Mouse (Mus musculus): ENCODE measurements around the gene Gm13287. TPM values are rescaled to one million over a fixed set of nuclear protein-coding genes. Genes with fewer than 3 reads are reported as not detected.
"Not testable (repeated sequence)": the region's sequence is repeated elsewhere in the genome, so short reads cannot be mapped to it uniquely, and the experiment has no call there.

The Gm13287 gene
- polyA plus RNA-seq (2012; rRNA removed) = not detected in 2 replicates

DNA sequence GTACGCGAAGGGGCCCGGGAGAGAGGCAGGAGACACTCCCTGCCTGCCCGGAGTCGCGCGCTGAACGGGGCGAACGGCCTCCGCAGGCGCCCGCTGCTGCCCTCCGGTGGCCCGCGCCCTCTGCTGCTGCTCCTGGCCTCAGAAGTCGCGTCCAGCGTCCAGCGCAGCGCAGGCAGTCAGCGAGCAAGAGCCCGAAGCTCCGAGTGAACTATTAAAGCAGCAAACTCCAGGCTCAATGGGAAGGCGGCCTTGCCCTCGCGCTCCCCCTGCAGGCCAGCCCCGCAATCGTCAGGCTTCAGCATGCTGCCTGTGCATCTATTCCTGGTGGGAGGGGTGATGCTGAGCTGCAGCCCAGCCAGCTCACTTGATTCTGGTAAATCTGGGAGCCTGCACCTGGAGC, at the start of gene Gm13287:
TSS of gene Gm13287 (plus strand) at position 301 of the 400 bp plus-strand sequence.
- DNase-seq (ENCODE audit: low read depth) = not testable (repeated sequence)

DNA sequence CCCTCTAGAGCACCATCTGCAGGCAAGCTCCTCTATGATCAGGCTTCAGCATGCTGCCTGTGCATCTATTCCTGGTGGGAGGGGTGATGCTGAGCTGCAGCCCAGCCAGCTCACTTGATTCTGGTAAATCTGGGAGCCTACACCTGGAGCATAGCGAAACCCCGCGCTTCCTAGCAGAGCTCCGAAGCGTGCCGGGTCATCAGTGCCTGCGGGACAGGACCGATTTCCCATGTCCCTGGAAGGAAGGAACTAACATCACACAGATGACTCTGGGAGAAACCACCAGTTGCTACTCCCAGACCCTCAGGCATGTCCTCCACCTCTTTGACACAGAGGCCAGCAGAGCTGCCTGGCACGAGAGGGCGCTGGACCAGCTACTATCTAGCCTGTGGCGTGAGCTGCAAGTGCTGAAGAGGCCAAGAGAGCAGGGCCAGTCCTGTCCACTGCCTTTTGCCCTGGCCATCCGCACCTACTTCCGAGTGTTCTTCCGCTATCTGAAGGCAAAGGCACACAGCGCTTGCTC, 48.2 kb upstream of the Gm13287 start, which contains the start of gene Gm13271:
TSS of gene Gm13271 (plus strand) at position 51 of the 523 bp plus-strand sequence.
- not testable (repeated sequence) for DNase-seq (ENCODE audit: low read depth)

DNA sequence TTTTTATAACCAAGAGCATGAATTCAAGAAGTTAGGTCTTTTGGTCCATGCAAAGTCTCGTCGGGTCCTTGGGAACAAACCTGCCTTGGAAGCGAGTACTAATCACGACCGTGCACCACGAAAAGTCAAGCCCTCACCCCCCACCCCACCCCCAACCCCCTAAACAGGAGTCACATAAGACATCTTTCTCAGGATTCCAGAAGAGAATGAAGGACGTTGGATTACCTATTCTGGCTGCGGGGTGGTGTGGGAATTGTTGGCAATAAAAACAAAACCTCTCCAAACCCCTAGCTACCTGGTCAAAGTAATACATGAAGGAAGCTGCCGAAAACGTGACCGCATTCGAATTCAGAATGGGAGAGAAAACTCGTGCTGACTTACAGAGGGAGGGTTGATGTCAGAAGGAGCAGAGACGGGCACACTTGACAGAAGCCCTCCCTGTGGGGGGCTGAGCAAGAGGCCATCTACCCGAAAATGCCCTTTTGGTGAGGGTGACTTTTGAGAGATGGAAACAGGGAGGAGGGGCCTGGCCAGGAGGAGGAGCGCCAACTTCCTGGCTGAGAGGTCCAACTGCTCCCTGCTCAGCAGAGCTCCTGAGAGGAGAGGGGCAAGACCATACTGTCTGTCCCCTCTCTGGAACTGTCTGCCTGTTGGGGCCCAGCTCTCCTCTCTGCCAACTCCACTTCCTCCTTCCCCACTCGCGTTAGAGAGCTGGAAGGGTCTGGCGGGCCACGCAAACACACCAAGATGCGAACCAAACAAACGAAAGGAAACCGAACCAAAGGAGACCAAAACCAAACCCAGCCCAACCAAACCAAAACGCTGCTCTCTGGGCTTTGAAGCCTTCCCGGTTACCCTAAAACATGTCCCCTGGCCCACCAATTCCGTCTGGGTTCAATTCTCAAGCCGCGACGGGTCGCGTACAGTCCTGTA, 46.2 kb upstream of the Gm13287 start:
- not testable (repeated sequence) for DNase-seq (ENCODE audit: low read depth)

DNA sequence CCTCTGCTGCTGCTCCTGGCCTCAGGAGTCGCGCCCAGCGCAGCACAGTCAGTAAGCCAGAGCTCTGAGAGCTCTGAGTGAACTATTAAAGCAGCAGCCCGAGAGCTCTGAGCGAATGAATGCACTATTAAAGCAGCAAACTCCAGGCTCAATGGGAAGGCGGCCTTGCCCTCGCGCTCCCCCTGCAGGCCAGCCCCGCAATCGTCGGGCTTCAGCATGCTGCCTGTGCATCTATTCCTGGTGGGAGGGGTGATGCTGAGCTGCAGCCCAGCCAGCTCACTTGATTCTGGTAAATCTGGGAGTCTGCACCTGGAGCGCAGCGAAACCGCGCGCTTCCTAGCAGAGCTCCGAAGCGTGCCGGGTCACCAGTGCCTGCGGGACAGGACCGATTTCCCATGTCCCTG, 45.4 kb upstream of the Gm13287 start:
- peak; percentile 95 for DNase-seq (ENCODE audit: low read depth)
- TF ChIP-seq CTCF (IDR thresholded peaks at IDR 0.05; ENCODE audit: borderline replicate concordance, extremely low read depth, insufficient read depth, insufficient read length) = peak; percentile 67

DNA sequence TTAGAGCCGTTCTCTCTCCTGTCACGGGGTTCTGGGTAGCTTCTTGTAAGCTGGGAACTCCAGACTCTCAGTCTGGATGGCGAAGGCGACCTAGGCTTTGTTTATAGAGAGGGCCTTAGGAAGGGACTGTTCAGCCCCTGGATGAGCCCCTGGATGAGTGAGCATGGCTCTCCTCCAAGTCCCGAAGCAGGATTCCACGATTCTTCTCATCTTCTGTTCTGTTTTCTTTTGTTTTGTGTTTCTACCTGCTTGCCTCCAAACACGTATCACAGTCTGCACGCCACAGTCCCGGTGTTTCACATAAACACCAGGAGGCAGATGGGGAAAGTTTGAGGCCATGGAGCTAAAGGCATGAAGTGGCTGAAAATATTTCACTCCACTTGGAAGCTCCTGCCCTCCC, 44.3 kb upstream of the Gm13287 start:
- DNase-seq (ENCODE audit: low read depth) = not testable (repeated sequence)

DNA sequence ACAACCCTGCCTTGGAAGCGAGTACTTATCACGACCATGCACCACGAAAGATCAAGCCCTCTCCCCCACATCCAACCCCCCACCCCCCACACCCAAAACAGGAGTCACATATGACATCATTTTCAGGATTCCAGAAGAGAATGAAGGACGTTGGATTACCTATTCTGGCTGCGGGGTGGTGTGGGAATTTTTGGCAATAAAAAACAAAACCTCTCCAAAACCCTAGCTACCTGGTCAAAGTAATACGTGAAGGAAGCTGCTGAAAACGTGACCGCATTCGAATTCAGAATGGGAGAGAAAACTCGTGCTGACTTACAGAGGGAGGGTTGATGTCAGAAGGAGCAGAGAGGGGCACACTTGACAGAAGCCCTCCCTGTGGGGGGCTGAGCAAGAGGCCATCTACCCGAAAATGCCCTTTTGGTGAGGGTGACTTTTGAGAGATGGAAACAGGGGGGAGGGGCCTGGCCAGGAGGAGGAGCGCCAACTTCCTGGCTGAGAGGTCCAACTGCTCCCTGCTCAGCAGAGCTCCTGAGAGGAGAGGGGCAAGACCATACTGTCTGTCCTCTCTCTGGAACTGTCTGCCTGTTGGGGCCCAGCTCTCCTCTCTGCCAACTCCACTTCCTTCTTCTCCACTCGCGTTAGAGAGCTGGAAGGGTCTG, 43.3 kb upstream of the Gm13287 start, which contains the start of gene Gm13283:
TSS of gene Gm13283 (plus strand) at position 510 of the 659 bp plus-strand sequence.
- not testable (repeated sequence) for DNase-seq (ENCODE audit: low read depth)

DNA sequence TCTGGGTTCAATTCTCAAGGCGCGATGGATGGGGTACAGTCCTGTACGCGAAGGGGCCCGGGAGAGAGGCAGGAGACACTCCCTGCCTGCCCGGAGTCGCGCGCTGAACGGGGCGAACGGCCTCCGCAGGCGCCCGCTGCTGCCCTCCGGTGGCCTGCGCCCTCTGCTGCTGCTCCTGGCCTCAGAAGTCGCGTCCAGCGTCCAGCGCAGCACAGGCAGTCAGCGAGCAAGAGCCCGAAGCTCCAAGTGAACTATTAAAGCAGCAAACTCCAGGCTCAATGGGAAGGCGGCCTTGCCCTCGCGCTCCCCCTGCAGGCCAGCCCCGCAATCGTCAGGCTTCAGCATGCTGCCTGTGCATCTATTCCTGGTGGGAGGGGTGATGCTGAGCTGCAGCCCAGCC, 42.6 kb upstream of the Gm13287 start:
- DNase-seq (ENCODE audit: low read depth) = peak; percentile 91

DNA sequence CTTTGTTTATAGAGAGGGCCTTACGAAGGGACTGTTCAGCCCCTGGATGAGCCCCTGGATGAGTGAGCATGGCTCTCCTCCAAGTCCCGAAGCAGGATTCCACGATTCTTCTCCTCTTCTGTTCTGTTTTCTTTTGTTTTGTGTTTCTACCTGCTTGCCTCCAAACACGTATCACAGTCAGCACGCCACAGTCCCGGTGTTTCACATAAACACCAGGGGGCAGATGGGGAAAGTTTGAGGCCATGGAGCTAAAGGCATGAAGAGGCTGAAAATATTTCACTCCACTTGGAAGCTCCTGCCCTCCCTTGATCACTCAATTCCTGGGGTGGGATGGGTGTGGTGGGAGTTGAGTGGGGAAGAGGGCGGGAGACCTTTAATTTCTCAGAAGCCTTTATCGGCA, 41.3 kb upstream of the Gm13287 start:
- DNase-seq (ENCODE audit: low read depth) = not testable (repeated sequence)

DNA sequence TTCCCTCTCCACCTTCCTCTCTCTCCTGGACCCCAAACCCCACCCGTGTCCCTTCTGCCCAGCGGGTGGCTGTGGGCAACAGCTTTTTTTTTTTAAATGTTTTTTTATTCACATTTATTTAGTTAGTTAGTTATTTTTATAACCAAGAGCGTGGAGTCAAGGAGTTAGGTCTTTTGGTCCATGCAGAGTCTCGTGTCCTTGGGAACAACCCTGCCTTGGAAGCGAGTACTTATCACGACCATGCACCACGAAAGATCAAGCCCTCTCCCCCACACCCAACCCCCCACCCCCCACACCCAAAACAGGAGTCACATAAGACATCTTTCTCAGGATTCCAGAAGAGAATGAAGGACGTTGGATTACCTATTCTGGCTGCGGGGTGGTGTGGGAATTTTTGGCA, 40.7 kb upstream of the Gm13287 start:
- DNase-seq (ENCODE audit: low read depth) = not testable (repeated sequence)

DNA sequence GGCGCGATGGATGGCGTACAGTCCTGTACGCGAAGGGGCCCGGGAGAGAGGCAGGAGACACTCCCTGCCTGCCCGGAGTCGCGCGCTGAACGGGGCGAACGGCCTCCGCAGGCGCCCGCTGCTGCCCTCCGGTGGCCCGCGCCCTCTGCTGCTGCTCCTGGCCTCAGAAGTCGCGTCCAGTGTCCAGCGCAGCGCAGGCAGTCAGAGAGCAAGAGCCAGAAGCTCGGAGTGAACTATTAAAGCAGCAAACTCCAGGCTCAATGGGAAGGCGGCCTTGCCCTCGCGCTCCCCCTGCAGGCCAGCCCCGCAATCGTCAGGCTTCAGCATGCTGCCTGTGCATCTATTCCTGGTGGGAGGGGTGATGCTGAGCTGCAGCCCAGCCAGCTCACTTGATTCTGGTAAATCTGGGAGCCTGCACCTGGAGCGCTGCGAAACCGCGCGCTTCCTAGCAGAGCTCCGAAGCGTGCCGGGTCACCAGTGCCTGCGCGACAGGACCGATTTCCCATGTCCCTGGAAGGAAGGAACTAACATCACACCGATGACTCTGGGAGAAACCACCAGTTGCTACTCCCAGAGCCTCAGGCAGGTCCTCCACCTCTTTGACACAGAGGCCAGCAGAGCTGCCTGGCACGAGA, 39.6 kb upstream of the Gm13287 start:
- peak; percentile 81 for DNase-seq (ENCODE audit: low read depth)

DNA sequence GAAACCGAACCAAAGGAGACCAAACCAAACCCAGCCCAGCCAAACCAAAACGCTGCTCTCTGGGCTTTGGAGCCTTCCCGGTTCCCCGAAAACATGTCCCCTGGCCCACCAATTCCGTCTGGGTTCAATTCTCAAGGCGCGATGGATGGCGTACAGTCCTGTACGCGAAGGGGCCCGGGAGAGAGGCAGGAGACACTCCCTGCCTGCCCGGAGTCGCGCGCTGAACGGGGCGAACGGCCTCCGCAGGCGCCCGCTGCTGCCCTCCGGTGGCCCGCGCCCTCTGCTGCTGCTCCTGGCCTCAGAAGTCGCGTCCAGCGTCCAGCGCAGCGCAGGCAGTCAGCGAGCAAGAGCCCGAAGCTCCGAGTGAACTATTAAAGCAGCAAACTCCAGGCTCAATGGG, 29.5 kb upstream of the Gm13287 start, which contains the start of gene Gm13290:
TSS of gene Gm13290 (plus strand) at position 301 of the 400 bp plus-strand sequence.
- not testable (repeated sequence) for DNase-seq (ENCODE audit: low read depth)

DNA sequence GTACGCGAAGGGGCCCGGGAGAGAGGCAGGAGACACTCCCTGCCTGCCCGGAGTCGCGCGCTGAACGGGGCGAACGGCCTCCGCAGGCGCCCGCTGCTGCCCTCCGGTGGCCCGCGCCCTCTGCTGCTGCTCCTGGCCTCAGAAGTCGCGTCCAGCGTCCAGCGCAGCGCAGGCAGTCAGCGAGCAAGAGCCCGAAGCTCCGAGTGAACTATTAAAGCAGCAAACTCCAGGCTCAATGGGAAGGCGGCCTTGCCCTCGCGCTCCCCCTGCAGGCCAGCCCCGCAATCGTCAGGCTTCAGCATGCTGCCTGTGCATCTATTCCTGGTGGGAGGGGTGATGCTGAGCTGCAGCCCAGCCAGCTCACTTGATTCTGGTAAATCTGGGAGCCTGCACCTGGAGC, 26.4 kb upstream of the Gm13287 start, which contains the start of gene Gm13289:
TSS of gene Gm13289 (plus strand) at position 301 of the 400 bp plus-strand sequence.
- DNase-seq (ENCODE audit: low read depth) = not testable (repeated sequence)

DNA sequence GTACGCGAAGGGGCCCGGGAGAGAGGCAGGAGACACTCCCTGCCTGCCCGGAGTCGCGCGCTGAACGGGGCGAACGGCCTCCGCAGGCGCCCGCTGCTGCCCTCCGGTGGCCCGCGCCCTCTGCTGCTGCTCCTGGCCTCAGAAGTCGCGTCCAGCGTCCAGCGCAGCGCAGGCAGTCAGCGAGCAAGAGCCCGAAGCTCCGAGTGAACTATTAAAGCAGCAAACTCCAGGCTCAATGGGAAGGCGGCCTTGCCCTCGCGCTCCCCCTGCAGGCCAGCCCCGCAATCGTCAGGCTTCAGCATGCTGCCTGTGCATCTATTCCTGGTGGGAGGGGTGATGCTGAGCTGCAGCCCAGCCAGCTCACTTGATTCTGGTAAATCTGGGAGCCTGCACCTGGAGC, 23.5 kb upstream of the Gm13287 start, which contains the start of gene Gm13272:
TSS of gene Gm13272 (plus strand) at position 301 of the 400 bp plus-strand sequence.
- not testable (repeated sequence) for DNase-seq (ENCODE audit: low read depth)

DNA sequence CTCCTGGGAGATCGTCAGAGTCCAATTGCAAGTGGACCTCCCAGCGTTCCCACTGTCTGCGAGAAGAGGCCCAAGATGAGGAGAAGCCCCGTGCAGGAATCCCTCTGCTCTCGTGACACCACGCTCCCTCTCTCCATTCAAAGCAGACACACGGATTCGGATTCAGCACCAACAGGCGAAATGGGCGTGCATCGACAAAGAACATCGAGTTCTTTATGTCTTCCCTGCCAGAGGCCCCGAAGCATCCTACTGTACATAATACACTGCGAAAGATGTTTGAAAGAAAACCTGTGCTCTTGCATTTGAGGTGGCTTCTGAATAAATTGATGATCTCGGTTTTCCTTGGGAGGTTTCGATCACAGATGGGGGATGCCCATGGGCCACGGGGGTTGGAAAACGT, 22.7 kb upstream of the Gm13287 start:
- not testable (repeated sequence) for DNase-seq (ENCODE audit: low read depth)

DNA sequence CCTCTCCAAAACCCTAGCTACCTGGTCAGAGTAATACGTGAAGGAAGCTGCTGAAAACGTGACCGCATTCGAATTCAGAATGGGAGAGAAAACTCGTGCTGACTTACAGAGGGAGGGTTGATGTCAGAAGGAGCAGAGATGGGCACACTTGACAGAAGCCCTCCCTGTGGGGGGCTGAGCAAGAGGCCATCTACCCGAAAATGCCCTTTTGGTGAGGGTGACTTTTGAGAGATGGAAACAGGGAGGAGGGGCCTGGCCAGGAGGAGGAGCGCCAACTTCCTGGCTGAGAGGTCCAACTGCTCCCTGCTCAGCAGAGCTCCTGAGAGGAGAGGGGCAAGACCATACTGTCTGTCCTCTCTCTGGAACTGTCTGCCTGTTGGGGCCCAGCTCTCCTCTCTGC, 21.2 kb upstream of the Gm13287 start, which contains the start of gene Ifnz:
TSS of gene Ifnz (plus strand) at position 301 of the 400 bp plus-strand sequence.
- DNase-seq (ENCODE audit: low read depth) = not testable (repeated sequence)

DNA sequence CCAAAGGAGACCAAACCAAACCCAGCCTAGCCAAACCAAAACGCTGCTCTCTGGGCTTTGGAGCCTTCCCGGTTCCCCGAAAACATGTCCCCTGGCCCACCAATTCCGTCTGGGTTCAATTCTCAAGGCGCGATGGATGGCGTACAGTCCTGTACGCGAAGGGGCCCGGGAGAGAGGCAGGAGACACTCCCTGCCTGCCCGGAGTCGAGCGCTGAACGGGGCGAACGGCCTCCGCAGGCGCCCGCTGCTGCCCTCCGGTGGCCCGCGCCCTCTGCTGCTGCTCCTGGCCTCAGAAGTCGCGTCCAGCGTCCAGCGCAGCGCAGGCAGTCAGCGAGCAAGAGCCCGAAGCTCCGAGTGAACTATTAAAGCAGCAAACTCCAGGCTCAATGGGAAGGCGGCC, 20.7 kb upstream of the Gm13287 start:
- not testable (repeated sequence) for DNase-seq (ENCODE audit: low read depth)

DNA sequence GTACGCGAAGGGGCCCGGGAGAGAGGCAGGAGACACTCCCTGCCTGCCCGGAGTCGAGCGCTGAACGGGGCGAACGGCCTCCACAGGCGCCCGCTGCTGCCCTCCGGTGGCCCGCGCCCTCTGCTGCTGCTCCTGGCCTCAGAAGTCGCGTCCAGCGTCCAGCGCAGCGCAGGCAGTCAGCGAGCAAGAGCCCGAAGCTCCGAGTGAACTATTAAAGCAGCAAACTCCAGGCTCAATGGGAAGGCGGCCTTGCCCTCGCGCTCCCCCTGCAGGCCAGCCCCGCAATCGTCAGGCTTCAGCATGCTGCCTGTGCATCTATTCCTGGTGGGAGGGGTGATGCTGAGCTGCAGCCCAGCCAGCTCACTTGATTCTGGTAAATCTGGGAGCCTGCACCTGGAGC, 17.6 kb upstream of the Gm13287 start, which contains the start of gene Gm13276:
TSS of gene Gm13276 (plus strand) at position 301 of the 400 bp plus-strand sequence.
- DNase-seq (ENCODE audit: low read depth) = not testable (repeated sequence)
